Mouse (Mus musculus): ENCODE measurements around the gene Gm11444. TPM values are rescaled to one million over a fixed set of nuclear protein-coding genes. Genes with fewer than 3 reads are reported as not detected.

The Gm11444 gene
- total RNA-seq, 1 experiment = not detected

DNA sequence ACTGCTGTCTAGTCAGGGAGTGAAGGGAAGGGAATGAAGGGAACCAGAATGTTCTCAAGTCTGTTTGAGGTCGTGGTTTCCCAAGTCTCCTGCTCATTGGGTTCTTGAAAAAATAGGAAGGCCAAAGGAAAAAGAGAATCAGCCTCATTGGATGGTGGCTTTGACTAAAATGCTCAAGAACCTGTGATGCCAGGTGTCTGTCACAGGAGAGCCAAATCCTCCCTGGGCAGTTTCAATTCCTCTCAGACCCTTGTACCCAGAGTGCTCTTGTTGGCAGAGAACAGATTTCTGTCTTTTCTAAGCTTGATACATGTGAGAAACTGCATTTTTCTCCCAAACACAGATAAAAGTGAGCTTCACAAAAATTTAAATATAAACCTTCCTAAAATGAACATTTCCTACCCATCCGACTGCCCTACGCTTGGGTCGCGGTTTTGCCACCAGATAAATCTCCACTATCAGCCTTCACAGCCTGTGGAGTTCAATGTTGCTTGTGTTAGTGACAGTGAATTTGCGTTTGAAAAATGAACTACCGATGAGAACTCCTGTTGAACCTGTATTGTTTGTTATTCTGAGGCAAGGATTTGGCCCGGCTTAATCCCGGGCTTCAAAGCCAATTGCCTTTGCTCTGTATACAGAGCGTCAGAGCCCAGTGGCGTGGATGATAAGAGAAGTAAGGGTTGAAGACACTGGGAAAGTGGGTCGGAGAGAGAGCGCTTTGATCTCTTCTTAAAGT lies 43.4 kb upstream of the Gm11444 start:
- peaks cover 2 to 11% of the 10 kb centered on the region in 2 experiments; a peak in 2 of 4 replicates for H3K4me1 ChIP-seq (ENCODE audit: control insufficient read depth in 2 of 2, insufficient read depth in 2 of 2, low read length in 2 of 2, poor library complexity in 1 of 2)
- H3K9me3 ChIP-seq (ENCODE audit: control insufficient read depth, insufficient read depth, low read depth, low read length) = no peaks in the 10 kb centered on the region
- DNase-seq (ENCODE audit: low read depth, low spot score) = no peak
- H3K9ac ChIP-seq (ENCODE audit: insufficient read depth, low read depth, low read length, poor library complexity, severe bottlenecking) = no peak overlapping the region
- in situ Hi-C loops (cut with MboI; ENCODE audit: low sequenced_read_pairs in 2 of 2, unreplicated experiment in 2 of 2) = loop anchor here in 1 of 2 experiments (5.0 kb wide), 1 partner anchor 1366 kb away; the partner anchor contains the start of gene Lhx1
- H3K36me3 ChIP-seq (ENCODE audit: control insufficient read depth, insufficient read depth, low read length, poor library complexity, severe bottlenecking) = no peaks in the 10 kb centered on the region
- H3K27ac ChIP-seq (ENCODE audit: insufficient read depth, low read depth, low read length, poor library complexity, severe bottlenecking) = no peak overlapping the region
- TF ChIP-seq ZNF384 (IDR thresholded peaks at IDR 0.05; ENCODE audit: low read depth, low read length) = no peak
- TF ChIP-seq MAFK (IDR thresholded peaks at IDR 0.05; ENCODE audit: insufficient read depth, low read depth, low read length) = no peak
- no peak for TF ChIP-seq HCFC1 (IDR thresholded peaks at IDR 0.05; ENCODE audit: borderline replicate concordance, insufficient read depth, low read length)
- TF ChIP-seq ZC3H11A (IDR thresholded peaks at IDR 0.05; ENCODE audit: borderline replicate concordance, low read depth, low read length) = no peak
- no peak for TF ChIP-seq CHD2 (IDR thresholded peaks at IDR 0.05; ENCODE audit: low read depth, low read length)
- H3K4me3 ChIP-seq (ENCODE audit: insufficient read depth in 1 of 2, low read depth in 1 of 2, low read length in 2 of 2, poor library complexity in 1 of 2, severe bottlenecking in 1 of 2) = no peak overlapping the region

DNA sequence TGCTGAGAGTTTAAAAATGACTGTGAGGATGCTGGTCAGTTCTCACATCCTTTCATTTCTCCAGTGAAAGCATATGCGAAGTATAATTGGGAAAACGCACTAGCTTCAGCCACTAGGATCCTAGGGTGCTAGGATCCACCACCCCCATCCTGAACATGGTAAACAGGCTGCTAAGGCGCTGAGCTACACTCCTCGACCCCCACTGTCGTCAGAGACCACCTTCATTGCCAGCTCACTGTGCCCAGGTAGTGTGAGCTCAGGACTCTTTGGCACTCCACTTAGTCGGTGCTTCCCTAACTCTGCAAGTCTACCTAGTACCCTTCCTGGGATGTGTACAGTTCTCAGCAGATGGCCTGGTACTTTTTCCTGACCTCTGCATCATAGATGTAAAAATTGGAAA lies 42.6 kb upstream of the Gm11444 start:
- Histone ChIP-seq H3K36me3 (ENCODE audit: control insufficient read depth, insufficient read depth, low read length, poor library complexity, severe bottlenecking) (no peaks in the 10 kb centered on the region), H3K9ac (ENCODE audit: insufficient read depth, low read depth, low read length, poor library complexity, severe bottlenecking) (no peak overlapping the region), H3K4me1 (ENCODE audit: control insufficient read depth in 2 of 2, insufficient read depth in 2 of 2, low read length in 2 of 2, poor library complexity in 1 of 2) (peaks cover 2 to 11% of the 10 kb centered on the region in 2 experiments; a peak in 2 of 4 replicates), H3K27ac (ENCODE audit: insufficient read depth, low read depth, low read length, poor library complexity, severe bottlenecking) (no peak overlapping the region), H3K4me3 (ENCODE audit: insufficient read depth in 1 of 2, low read depth in 1 of 2, low read length in 2 of 2, poor library complexity in 1 of 2, severe bottlenecking in 1 of 2) (no peak overlapping the region), H3K9me3 (ENCODE audit: control insufficient read depth, insufficient read depth, low read depth, low read length) (no peaks in the 10 kb centered on the region)
- DNase-seq (ENCODE audit: low read depth, low spot score) = no peak
- TF ChIP-seq MAFK (IDR thresholded peaks at IDR 0.05; ENCODE audit: insufficient read depth, low read depth, low read length) (no peak), ZC3H11A (IDR thresholded peaks at IDR 0.05; ENCODE audit: borderline replicate concordance, low read depth, low read length) (no peak), HCFC1 (IDR thresholded peaks at IDR 0.05; ENCODE audit: borderline replicate concordance, insufficient read depth, low read length) (no peak), ZNF384 (IDR thresholded peaks at IDR 0.05; ENCODE audit: low read depth, low read length) (no peak), CHD2 (IDR thresholded peaks at IDR 0.05; ENCODE audit: low read depth, low read length) (no peak)
- in situ Hi-C loops (cut with MboI; ENCODE audit: low sequenced_read_pairs in 2 of 2, unreplicated experiment in 2 of 2) = loop anchor here in 1 of 2 experiments (5.0 kb wide), 1 partner anchor 1365 kb away; the partner anchor contains the start of gene Lhx1

DNA sequence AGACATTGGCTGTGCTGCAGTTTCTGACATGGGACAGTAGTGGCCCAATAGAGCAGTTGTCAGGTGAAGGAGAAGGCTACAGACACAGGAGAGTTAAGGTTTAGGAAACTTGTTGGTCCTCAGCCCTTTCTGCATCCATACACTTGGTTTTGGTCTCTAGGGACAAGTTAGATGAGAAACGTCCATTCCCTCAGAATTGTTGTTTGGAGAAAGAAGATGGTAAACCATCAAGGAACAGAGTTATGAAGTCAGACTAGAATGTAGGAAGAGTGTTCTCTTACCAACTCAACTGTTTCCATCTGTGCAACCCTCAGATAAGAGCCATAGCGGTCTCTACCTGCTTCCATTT lies 41.5 kb upstream of the Gm11444 start:
- H3K36me3 ChIP-seq (ENCODE audit: control insufficient read depth, insufficient read depth, low read length, poor library complexity, severe bottlenecking) = no peaks in the 10 kb centered on the region
- peaks cover 2 to 11% of the 10 kb centered on the region in 2 experiments; a peak in 2 of 4 replicates for H3K4me1 ChIP-seq (ENCODE audit: control insufficient read depth in 2 of 2, insufficient read depth in 2 of 2, low read length in 2 of 2, poor library complexity in 1 of 2)
- in situ Hi-C loops (cut with MboI; ENCODE audit: low sequenced_read_pairs in 2 of 2, unreplicated experiment in 2 of 2) = loop anchor here in 1 of 2 experiments (5.0 kb wide), 1 partner anchor 1364 kb away; the partner anchor contains the start of gene Lhx1
- no peak for TF ChIP-seq ZNF384 (IDR thresholded peaks at IDR 0.05; ENCODE audit: low read depth, low read length)
- no peak for TF ChIP-seq MAFK (IDR thresholded peaks at IDR 0.05; ENCODE audit: insufficient read depth, low read depth, low read length)
- TF ChIP-seq HCFC1 (IDR thresholded peaks at IDR 0.05; ENCODE audit: borderline replicate concordance, insufficient read depth, low read length) = no peak
- no peak for TF ChIP-seq CHD2 (IDR thresholded peaks at IDR 0.05; ENCODE audit: low read depth, low read length)
- no peak for TF ChIP-seq ZC3H11A (IDR thresholded peaks at IDR 0.05; ENCODE audit: borderline replicate concordance, low read depth, low read length)
- no peaks in the 10 kb centered on the region for H3K9me3 ChIP-seq (ENCODE audit: control insufficient read depth, insufficient read depth, low read depth, low read length)
- no peak overlapping the region for H3K4me3 ChIP-seq (ENCODE audit: insufficient read depth in 1 of 2, low read depth in 1 of 2, low read length in 2 of 2, poor library complexity in 1 of 2, severe bottlenecking in 1 of 2)
- no peak for DNase-seq (ENCODE audit: low read depth, low spot score)
- H3K27ac ChIP-seq (ENCODE audit: insufficient read depth, low read depth, low read length, poor library complexity, severe bottlenecking) = no peak overlapping the region
- no peak overlapping the region for H3K9ac ChIP-seq (ENCODE audit: insufficient read depth, low read depth, low read length, poor library complexity, severe bottlenecking)

DNA sequence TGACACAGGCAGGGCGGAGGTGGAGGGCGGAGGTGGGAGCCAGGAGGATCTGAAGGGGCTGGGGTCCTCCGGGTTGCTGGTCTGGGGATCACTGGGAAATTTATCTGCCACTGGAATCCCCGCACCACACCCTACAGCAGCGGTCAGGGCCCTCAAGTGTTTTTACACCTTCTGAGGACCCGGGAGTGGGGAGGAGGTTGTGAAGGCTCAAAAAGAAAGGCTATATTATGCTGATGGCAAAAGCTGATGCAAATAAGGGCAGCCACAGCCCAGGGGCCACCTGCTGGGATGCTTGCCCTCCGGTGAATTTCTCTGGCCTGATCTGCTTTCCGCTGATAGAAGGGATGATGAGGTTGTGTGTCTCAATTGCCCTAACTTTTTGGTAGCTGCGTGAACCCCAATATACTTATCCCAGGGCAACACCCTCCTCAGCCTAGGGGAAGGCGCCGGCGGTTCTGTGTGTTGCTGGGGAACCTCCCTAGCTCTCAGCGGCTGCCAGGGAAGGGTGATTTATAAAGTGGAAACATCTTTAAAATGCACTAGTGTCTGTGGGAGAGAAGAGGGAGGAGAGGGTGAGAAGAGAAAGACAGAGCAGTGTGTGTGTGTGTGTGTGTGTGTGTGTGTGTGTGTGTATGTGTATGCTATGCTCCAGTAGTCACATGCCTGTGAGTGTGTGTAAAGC lies 41.0 kb upstream of the Gm11444 start:
- DNase-seq (ENCODE audit: low read depth, low spot score) = no peak
- in situ Hi-C loops (cut with MboI; ENCODE audit: low sequenced_read_pairs in 2 of 2, unreplicated experiment in 2 of 2) = loop anchor here in 1 of 2 experiments (5.0 kb wide), 1 partner anchor 1364 kb away; the partner anchor contains the start of gene Lhx1

More for the DNA sequence above, 41.0 kb upstream of the Gm11444 start:
- Histone ChIP-seq H3K9ac (ENCODE audit: insufficient read depth, low read depth, low read length, poor library complexity, severe bottlenecking) (no peak overlapping the region), H3K4me1 (ENCODE audit: control insufficient read depth in 2 of 2, insufficient read depth in 2 of 2, low read length in 2 of 2, poor library complexity in 1 of 2) (peaks cover 2 to 11% of the 10 kb centered on the region in 2 experiments; a peak in 2 of 4 replicates), H3K36me3 (ENCODE audit: control insufficient read depth, insufficient read depth, low read length, poor library complexity, severe bottlenecking) (no peaks in the 10 kb centered on the region), H3K9me3 (ENCODE audit: control insufficient read depth, insufficient read depth, low read depth, low read length) (no peaks in the 10 kb centered on the region), H3K27ac (ENCODE audit: insufficient read depth, low read depth, low read length, poor library complexity, severe bottlenecking) (no peak overlapping the region), H3K4me3 (ENCODE audit: insufficient read depth in 1 of 2, low read depth in 1 of 2, low read length in 2 of 2, poor library complexity in 1 of 2, severe bottlenecking in 1 of 2) (no peak overlapping the region)
- no peak for TF ChIP-seq HCFC1 (IDR thresholded peaks at IDR 0.05; ENCODE audit: borderline replicate concordance, insufficient read depth, low read length)
- no peak for TF ChIP-seq CHD2 (IDR thresholded peaks at IDR 0.05; ENCODE audit: low read depth, low read length)
- no peak for TF ChIP-seq MAFK (IDR thresholded peaks at IDR 0.05; ENCODE audit: insufficient read depth, low read depth, low read length)
- TF ChIP-seq ZNF384 (IDR thresholded peaks at IDR 0.05; ENCODE audit: low read depth, low read length) = no peak
- no peak for TF ChIP-seq ZC3H11A (IDR thresholded peaks at IDR 0.05; ENCODE audit: borderline replicate concordance, low read depth, low read length)
